Mouse (Mus musculus) thymus, postnatal 14 days (tissue): ENCODE results near the gene Olfr393.

Source experiments
- DNase-seq: peaks from one replicate; pipeline ENCODE4 v3.0.0; 2021

Olfr393 gene

DNA sequence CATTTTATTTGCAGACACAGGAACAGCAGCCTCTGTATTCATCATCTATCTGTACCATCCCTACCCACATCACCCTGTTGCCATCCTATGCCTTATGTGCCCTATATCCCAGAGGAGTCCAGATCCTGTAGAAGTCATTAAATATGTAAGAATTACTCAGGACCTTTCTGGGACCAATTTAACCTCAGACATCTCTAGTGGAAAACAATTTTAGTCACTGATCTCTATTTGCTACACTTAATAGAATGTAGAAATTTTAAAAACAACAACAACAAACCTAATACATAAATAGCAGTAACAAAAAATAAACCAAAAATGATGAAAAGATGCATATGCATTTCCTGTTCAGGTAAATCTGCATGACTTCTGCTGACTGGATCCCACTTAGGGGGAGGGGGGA lies at the start of gene Olfr393:
Gene Olfr393 (minus strand): TSS at position 101 of the 400 bp plus-strand sequence.
- no peak for DNase-seq

DNA sequence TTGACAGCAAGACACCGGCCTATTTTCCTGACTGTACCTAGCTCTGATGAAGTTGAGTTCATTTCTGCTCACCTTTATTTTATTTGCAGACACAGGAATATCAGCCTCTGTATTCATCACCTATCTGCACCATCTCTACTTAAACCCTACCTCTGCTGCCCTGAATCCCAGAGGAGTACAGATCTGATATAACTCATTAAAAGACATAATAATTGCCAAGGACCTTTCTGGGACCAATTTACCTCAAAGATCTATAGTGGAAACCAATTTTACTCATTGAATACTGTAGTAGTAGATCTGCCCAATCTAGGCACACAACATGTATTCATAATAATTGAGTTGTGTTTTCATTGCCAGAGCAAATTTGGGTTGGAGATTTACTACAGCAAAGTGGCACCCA lies 39.4 kb upstream of the Olfr393 start, which contains the start of gene Olfr394:
Gene Olfr394 (minus strand): TSS at position 101 of the 400 bp plus-strand sequence.
- DNase-seq, result no peak

DNA sequence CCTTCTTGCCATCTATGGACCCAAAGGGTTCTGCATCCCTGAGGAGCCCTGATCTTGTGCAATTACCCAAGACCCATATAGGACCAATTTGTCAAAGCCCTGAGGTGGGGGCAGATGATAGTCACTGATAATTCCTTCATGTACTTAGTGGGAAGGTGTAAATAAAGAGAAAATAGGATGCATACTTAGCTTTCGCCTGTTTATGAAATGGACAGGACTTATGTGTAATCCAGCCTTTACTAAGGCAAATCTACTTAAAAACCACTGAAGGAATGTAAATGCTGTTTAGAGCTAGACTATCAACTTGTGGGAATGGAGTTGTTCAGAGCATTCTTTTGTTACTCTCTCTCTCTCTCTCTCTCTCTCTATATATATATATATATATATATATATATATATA lies 34.3 kb downstream of the Olfr393 start, which contains the start of gene Olfr392:
Gene Olfr392 (minus strand): TSS at position 101 of the 400 bp plus-strand sequence.
- no peak for DNase-seq

DNA sequence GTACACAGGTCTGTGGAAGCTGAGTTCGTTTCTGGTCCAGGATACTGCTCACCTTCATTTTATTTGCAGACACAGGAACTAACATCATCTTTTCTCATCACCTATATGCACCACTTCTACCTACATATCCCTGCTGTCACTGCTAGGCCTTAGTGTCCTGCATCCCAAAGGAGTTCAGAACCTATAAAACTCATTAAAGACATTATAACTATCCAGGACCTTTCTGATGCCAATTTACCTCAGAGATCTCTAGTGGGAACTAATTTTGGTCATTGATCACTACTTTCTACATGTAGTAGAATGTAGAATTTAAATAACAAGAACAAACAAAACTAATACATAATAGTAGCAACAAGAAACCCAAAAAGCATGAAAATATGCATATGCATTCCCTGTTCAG lies 48.3 kb downstream of the Olfr393 start, which contains the start of gene Olfr391-ps:
Gene Olfr391-ps (minus strand): TSS at position 101 of the 400 bp plus-strand sequence.
- no peak for DNase-seq
